Mouse (Mus musculus): Measurements from ENCODE around the gene Hcrt.

DNA sequence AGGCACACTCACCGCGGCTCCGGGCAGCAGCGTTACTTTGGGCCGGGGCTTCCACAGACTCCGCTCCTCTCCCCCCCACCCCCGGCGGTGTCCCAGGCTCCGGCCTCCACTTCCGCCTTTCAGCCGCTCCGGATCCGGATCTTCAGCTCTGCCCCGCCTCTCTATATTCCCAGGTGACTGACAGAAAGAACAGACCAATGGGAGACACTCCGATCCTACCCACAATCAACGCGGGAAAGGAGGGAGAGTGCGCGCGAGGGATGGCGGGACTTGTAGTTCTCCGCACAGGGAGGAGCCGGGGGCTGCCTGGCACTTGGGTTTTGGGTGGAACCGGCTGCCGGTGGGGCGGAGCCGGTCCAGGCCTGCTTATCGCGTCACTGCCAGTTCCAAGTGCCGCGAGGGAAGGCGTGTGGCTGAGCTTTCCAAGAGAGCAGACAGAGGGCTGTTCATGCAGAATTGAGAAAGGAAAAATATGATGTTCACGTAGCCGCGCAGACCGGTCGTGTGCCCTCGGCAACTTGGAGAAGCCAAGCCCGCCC, 24.6 kb downstream of the Hcrt start, which contains the start of gene Rab5c:
- TF ChIP-seq EP300 (IDR thresholded peaks at IDR 0.05; ENCODE audit: low read depth): peak; percentile 54; the same call in 1 of the 2 replicates
- TF ChIP-seq CTCF (IDR thresholded peaks at IDR 0.05; ENCODE audit: low read depth): 0 out of 2 replicates have a peak, but pooled peaks have one; percentile 12
